Mouse (Mus musculus): ENCODE measurements around the gene Gipc3. TPM values are rescaled to one million over a fixed set of nuclear protein-coding genes. Genes with fewer than 3 reads are reported as not detected.

The Gipc3 gene
- polyA plus RNA-seq, 1 experiment from 2014 or later = 0.06 TPM

DNA sequence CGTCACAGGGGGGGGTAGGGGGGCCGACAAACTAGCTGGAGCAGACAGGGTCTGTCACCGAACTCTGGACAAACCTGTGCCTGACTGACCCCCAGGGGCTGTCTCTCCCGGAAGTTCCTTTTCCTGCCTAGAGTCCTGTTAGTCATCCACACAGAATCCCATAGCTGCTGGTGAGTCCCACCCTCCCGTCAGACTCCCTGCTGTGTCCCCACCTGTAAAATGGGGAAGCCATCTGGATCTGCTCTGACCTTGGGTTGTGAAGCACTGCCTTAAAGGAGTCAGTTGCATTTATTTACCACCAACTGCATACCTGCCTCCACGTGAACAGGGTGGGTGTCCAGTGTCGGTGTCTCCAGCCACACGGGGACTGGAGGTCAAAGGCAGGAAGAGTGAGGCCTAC is 48.6 kb downstream of the Gipc3 start:
- ATAC-seq (ENCODE audit: low FRiP score, low TSS enrichment) = no peak
- Histone ChIP-seq H3K36me3 (ENCODE audit: control insufficient read depth, insufficient read depth, low read length) (no peaks in the 10 kb centered on the region), H3K27ac (replicated peaks) (no peak overlapping the region), H3K27me3 (ENCODE audit: control insufficient read depth, insufficient read depth, low read length) (no peaks in the 10 kb centered on the region), H3K4me3 (ENCODE audit: low read depth, low read length) (peak overlapping the region; percentile 73; the same call in 1 of the 2 replicates), H3K4me1 (replicated peaks; ENCODE audit: control insufficient read depth, insufficient read depth) (peaks cover 7% of the 10 kb centered on the region), H3K9ac (ENCODE audit: low read length) (peak overlapping the region; percentile 86; the same call in 1 of the 2 replicates), H3K4me2 (replicated peaks; ENCODE audit: low read depth) (peak overlapping the region; percentile 93), H3K9me3 (ENCODE audit: control insufficient read depth, low read length) (no peaks in the 10 kb centered on the region)
- DNase-seq (ENCODE audit: low spot score) = no peak
- WGBS = 50% methylated on average over 8 of the region's 8 CpGs
- TF ChIP-seq CTCF (IDR thresholded peaks at IDR 0.05; ENCODE audit: low read depth) = no peak
- no peak for TF ChIP-seq EP300 (optimal IDR thresholded peaks at IDR 0.05)

DNA sequence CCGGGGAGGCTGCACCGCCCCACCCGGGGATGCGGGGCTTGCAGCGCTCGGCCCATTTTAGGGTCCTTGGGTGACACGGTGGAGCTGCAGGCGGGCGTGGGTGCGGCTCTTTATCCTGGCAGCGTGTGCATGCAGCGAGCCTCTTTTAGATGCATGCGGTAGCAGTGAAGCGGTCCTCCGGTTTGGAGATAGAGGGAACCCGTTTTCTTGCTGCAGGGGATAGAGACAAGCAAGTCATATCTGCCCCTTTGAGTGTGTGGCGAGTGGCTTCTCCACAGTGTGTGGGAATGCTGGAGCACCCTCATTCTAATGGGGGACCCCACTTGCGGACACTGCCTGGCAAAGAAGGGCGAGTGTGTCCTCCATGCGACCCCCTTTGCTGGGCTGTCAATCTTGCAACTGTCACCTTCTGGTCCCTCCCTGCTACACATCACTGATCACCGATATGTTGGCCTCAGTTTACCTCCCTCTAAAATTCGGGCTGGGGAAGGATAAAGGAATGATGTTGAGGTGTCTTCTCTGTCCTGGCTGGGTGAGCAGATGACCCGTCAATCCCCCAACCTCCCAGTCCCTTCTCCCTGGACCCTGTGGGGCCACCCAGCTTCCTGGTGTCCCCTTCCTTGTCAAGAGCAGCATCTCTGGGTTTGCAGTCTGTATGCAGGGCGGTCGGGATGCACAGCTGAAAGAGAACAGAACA is 49.6 kb downstream of the Gipc3 start:
- ATAC-seq (ENCODE audit: low FRiP score, low TSS enrichment) (no peak), DNase-seq (ENCODE audit: low spot score) (no peak)
- H3K9ac ChIP-seq (ENCODE audit: low read length) = peak overlapping the region; percentile 86
- 1% methylated on average over 23 of the region's 25 CpGs for WGBS
- peak overlapping the region; percentile 73 for H3K4me3 ChIP-seq (ENCODE audit: low read depth, low read length)
- H3K27me3 ChIP-seq (ENCODE audit: control insufficient read depth, insufficient read depth, low read length) = no peaks in the 10 kb centered on the region
- peak overlapping the region; percentile 94 for H3K27ac ChIP-seq (replicated peaks)
- no peak for TF ChIP-seq CTCF (IDR thresholded peaks at IDR 0.05; ENCODE audit: low read depth)
- no peak for TF ChIP-seq EP300 (optimal IDR thresholded peaks at IDR 0.05)
- no peaks in the 10 kb centered on the region for H3K9me3 ChIP-seq (ENCODE audit: control insufficient read depth, low read length)
- peak overlapping the region; percentile 93 for H3K4me2 ChIP-seq (replicated peaks; ENCODE audit: low read depth)
- H3K4me1 ChIP-seq (replicated peaks; ENCODE audit: control insufficient read depth, insufficient read depth) = peaks cover 7% of the 10 kb centered on the region
- H3K36me3 ChIP-seq (ENCODE audit: control insufficient read depth, insufficient read depth, low read length) = no peaks in the 10 kb centered on the region

DNA sequence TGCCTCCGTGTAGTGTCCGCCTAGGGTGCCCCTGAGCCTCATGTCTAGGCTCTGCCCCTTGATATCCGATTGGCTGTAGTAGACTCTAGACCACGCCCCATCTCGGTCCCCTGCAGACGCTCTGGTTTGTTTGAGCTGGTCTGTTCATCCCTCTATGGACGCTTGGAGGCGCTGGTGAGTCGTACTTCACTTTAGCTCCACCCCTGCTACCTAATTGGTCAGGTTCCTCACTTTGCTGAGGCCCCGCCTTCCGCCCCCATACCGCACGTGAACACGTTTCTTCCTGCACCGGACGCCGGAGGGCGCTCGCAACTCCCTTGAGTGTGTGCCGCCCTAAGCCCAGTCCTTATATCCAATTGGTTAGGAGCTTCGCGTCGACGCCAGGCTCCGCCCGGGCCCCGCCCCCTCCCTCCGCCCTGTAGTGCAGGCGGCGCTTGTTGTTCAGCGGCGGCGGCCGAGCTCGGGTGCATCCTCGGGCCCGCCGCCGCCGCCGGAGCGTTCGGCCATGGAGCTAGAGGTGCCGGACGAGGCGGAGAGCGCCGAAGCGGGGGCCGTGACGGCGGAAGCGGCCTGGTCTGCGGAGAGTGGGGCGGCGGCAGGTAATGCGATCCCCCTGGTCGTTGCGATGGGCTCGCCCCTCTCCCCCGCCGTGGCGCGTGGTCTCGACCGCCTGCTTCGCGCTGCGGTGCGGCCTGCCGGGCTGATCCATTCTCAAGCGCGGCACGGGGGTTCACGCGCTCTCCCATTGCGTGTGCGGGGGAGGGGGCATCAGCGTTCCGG is 50.3 kb downstream of the Gipc3 start, which contains the start of gene Pip5k1c:
Gene Pip5k1c (plus strand): TSS at position 410 of the 780 bp plus-strand sequence.
- TF ChIP-seq CTCF (IDR thresholded peaks at IDR 0.05; ENCODE audit: low read depth) = peak; percentile 92
- TF ChIP-seq EP300 (optimal IDR thresholded peaks at IDR 0.05) = no peak
- under 1% methylated on average over 50 of the region's 80 CpGs for WGBS
- Histone ChIP-seq H3K4me2 (replicated peaks; ENCODE audit: low read depth) (peak within 1 kb of the TSS; percentile 93), H3K9me3 (ENCODE audit: control insufficient read depth, low read length) (no peaks in the 10 kb centered on the region), H3K36me3 (ENCODE audit: control insufficient read depth, insufficient read depth, low read length) (no peaks in the 10 kb centered on the region), H3K4me1 (replicated peaks; ENCODE audit: control insufficient read depth, insufficient read depth) (peaks cover 7% of the 10 kb centered on the region), H3K27me3 (ENCODE audit: control insufficient read depth, insufficient read depth, low read length) (no peaks in the 10 kb centered on the region), H3K9ac (ENCODE audit: low read length) (peak within 1 kb of the TSS; percentile 86), H3K4me3 (ENCODE audit: low read depth, low read length) (peak within 1 kb of the TSS; percentile 73), H3K27ac (replicated peaks) (peak within 1 kb of the TSS; percentile 94)
- peak; percentile 92 for ATAC-seq (ENCODE audit: low FRiP score, low TSS enrichment)
- DNase-seq (ENCODE audit: low spot score) = peak; percentile 100

DNA sequence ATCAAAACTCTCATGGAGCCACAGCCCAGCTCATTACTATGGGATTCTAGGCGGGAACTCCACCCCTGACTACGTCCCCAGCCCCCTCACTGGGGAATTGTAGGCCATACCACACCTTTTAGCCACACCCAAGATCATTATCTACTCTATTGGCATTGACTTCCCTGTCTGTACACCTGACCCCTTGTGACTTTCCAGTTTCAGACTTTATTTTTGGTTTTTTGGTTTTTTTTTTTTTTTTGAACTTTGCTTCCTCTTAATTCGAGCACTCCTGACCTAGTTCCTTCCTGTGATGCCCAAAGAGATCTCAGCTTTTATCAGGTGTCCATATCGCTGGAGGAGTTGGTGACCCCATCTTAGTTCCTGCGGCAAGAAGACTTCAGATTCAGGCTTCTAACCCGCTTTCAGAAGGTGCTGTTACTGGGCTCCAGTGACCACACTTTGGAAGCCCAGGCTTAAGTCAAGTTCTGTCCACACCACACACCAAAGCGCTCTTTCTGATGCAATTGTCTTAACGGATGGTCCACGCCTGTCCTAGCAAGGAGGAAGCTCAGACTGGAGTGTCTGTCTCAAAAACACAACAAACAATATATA is 51.5 kb downstream of the Gipc3 start, which contains the start of gene Tjp3:
Gene Tjp3 (minus strand): TSS at position 71 of the 594 bp plus-strand sequence.
- Histone ChIP-seq H3K27ac (replicated peaks) (peak within 1 kb of the TSS; percentile 94), H3K27me3 (ENCODE audit: control insufficient read depth, insufficient read depth, low read length) (no peaks in the 10 kb centered on the region), H3K4me1 (replicated peaks; ENCODE audit: control insufficient read depth, insufficient read depth) (peaks cover 7% of the 10 kb centered on the region), H3K36me3 (ENCODE audit: control insufficient read depth, insufficient read depth, low read length) (no peaks in the 10 kb centered on the region), H3K9ac (ENCODE audit: low read length) (peak within 1 kb of the TSS; percentile 67), H3K4me2 (replicated peaks; ENCODE audit: low read depth) (peak within 1 kb of the TSS; percentile 54), H3K4me3 (ENCODE audit: low read depth, low read length) (peak within 1 kb of the TSS; percentile 45), H3K9me3 (ENCODE audit: control insufficient read depth, low read length) (no peaks in the 10 kb centered on the region)
- DNase-seq (ENCODE audit: low spot score) = no peak
- ATAC-seq (ENCODE audit: low FRiP score, low TSS enrichment) = no peak
- 55% methylated on average over 9 of the region's 9 CpGs for WGBS
- TF ChIP-seq EP300 (optimal IDR thresholded peaks at IDR 0.05) = no peak
- TF ChIP-seq CTCF (IDR thresholded peaks at IDR 0.05; ENCODE audit: low read depth) = no peak

DNA sequence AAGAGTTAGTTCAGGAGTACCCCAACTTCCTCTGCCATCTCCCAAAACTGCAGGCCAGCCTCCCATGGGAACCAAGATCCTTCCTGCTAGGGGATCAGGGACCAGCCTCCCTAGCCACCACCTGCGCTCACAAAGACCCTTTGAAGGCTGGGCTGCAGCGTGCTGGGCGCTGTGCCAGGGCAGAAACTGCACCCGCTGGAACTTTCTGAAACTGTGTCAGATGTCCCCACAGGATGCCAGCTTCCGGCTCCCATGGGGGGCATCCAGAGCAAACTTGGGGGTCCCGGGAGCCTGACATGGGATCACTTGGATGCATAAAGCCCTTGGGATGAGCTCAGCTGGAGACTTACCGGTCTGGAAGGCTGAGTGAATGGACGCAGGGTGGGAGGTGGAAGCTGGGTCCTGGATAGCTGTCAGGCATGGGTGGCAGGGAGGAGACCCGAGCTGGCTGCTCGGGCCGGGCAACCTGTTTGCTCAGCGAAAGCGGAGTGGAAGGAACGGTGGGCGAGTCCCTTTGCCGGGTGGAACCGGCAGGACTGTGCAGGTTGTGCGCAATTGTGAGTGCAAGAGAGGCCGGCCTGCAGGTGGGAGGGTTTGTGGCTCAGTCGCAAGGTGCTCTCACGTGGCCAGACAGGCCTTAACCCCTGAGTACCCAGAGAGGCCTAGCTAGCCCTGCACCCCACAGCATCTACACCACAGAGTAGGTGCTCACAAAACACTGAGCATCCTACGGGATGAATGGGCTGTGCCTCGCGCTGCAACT is 52.2 kb downstream of the Gipc3 start:
- DNase-seq (ENCODE audit: low spot score) (peak; percentile 89), ATAC-seq (ENCODE audit: low FRiP score, low TSS enrichment) (peak; percentile 37)
- Histone ChIP-seq H3K36me3 (ENCODE audit: control insufficient read depth, insufficient read depth, low read length) (no peaks in the 10 kb centered on the region), H3K4me2 (replicated peaks; ENCODE audit: low read depth) (peak overlapping the region; percentile 54), H3K9ac (ENCODE audit: low read length) (peak overlapping the region; percentile 67), H3K9me3 (ENCODE audit: control insufficient read depth, low read length) (no peaks in the 10 kb centered on the region), H3K4me1 (replicated peaks; ENCODE audit: control insufficient read depth, insufficient read depth) (peaks cover 7% of the 10 kb centered on the region), H3K4me3 (ENCODE audit: low read depth, low read length) (peak overlapping the region; percentile 45), H3K27me3 (ENCODE audit: control insufficient read depth, insufficient read depth, low read length) (no peaks in the 10 kb centered on the region), H3K27ac (replicated peaks) (peak overlapping the region; percentile 94)
- WGBS = 22% methylated on average over 24 of the region's 24 CpGs
- TF ChIP-seq EP300 (optimal IDR thresholded peaks at IDR 0.05) (no peak), CTCF (IDR thresholded peaks at IDR 0.05; ENCODE audit: low read depth) (no peak)

Data from stomach, postnatal 0 days (tissue).